Mouse (Mus musculus): Measurements from ENCODE around the gene Slc1a6. TPM values are rescaled to one million over a fixed set of nuclear protein-coding genes. Genes with fewer than 3 reads are reported as not detected.

The Slc1a6 gene
- total RNA-seq, 4 experiments from 2014 or later: 11.2 to 13.6 (median 12.6) TPM

Other genes starting within 250 kb of the Slc1a6 start
- gene Ilvbl, start 206.2 kb upstream of the Slc1a6 start, total RNA-seq (2022): 10 to 100 TPM; 21.3 to 41.5 (median 31.6) TPM
- 1 to 10 TPM; 6.7 to 9.4 (median 8.4) TPM for gene Syde1, start 188.5 kb upstream of the Slc1a6 start, total RNA-seq (2022)
- not detected for gene Olfr1357, start 162.4 kb upstream of the Slc1a6 start, total RNA-seq (2022)
- not detected for gene Casp14, start 62.2 kb upstream of the Slc1a6 start, total RNA-seq (2022)
- under 1 TPM; 0.29 to 0.75 (median 0.45) TPM for gene Ccdc105, start 27.4 kb upstream of the Slc1a6 start, total RNA-seq (2022)
- gene Olfr1356, start 71.7 kb downstream of the Slc1a6 start, total RNA-seq (2022): not detected
- not detected for gene Olfr1355, start 95.0 kb downstream of the Slc1a6 start, total RNA-seq (2022)
- gene Olfr1354, start 132.7 kb downstream of the Slc1a6 start, total RNA-seq (2022): not detected
- gene Olfr8, start 170.1 kb downstream of the Slc1a6 start, total RNA-seq (2022): not detected
- not detected for gene Olfr1353, start 182.8 kb downstream of the Slc1a6 start, total RNA-seq (2022)
- gene Olfr1352, start 200.6 kb downstream of the Slc1a6 start, total RNA-seq (2022): not detected
- not detected for gene Olfr1351, start 232.0 kb downstream of the Slc1a6 start, total RNA-seq (2022)
- gene Olfr57, start 248.2 kb downstream of the Slc1a6 start, total RNA-seq (2022): not detected